Mouse (Mus musculus): ENCODE results near the gene Fahd2a. TPM values are rescaled to one million over a fixed set of nuclear protein-coding genes. Genes with fewer than 3 reads are reported as not detected.

The Fahd2a gene
- total and polyA plus RNA-seq, 2 experiments: 18.5 to 21.5 TPM

GRCm38 (mm10) chr2:127430238-127430637, 14.1 kb downstream of the Fahd2a start:
- Histone ChIP-seq H3K36me3 (ENCODE audit: control insufficient read depth, insufficient read depth, low read length) (no peaks in the 10 kb centered on the region), H3K79me2 (ENCODE audit: control insufficient read depth, insufficient read depth, low read length) (no peaks in the 10 kb centered on the region), H3K4me1 (ENCODE audit: control insufficient read depth, insufficient read depth, low read length) (no peaks in the 10 kb centered on the region), H3K9ac (ENCODE audit: low read depth, low read length) (no peak overlapping the region), H3K27me3 (ENCODE audit: control insufficient read depth, insufficient read depth, low read length) (no peaks in the 10 kb centered on the region), H3K4me3 (ENCODE audit: insufficient read depth, low read depth, low read length) (no peak overlapping the region), H3K27ac (replicated peaks; ENCODE audit: insufficient read depth, low read depth, low read length) (no peak overlapping the region)
- 5% methylated on average over 3 of the region's 3 CpGs for WGBS
- DNase-seq (ENCODE audit: extremely low read depth, low read depth, low spot score): peak; percentile 59
- no peak for TF ChIP-seq POLR2A (IDR thresholded peaks at IDR 0.05; ENCODE audit: extremely low read depth, insufficient read depth, low read length)
- TF ChIP-seq CTCF (IDR thresholded peaks at IDR 0.05; ENCODE audit: low read depth, low read length): peak; percentile 57; the same call in 1 of the 2 replicates

DNA sequence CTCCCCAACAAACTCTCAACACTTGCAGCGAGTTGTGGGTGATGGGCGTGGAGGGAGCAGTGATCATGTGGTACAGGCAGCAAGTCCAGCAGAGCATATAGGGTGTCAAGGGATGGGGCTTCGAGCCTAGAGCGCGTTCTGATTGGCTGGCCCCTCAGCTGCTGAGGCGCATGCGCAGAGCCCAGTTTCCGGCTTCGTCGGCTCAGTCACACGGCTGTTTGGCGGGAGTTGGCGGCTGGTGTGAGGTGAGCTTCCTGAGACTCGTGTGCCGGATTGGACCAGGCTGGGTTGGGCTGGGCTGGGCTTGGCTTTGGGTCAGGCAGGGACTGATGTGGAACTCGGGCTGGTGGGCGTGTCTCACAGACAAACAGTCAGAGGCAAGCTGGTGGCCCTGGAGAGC, 19.4 kb downstream of the Fahd2a start, which contains the start of gene Gpat2:
Gene Gpat2 (plus strand): TSS at position 223 of the 400 bp plus-strand sequence.
- H3K27me3 ChIP-seq (ENCODE audit: control insufficient read depth, insufficient read depth, low read length): no peaks in the 10 kb centered on the region
- H3K36me3 ChIP-seq (ENCODE audit: control insufficient read depth, insufficient read depth, low read length): no peaks in the 10 kb centered on the region
- H3K4me3 ChIP-seq (ENCODE audit: insufficient read depth, low read depth, low read length): no peak within 1 kb of the TSS
- no peak within 1 kb of the TSS for H3K9ac ChIP-seq (ENCODE audit: low read depth, low read length)
- H3K4me1 ChIP-seq (ENCODE audit: control insufficient read depth, insufficient read depth, low read length): no peaks in the 10 kb centered on the region
- DNase-seq (ENCODE audit: extremely low read depth, low read depth, low spot score): no peak
- no peaks in the 10 kb centered on the region for H3K79me2 ChIP-seq (ENCODE audit: control insufficient read depth, insufficient read depth, low read length)
- H3K27ac ChIP-seq (replicated peaks; ENCODE audit: insufficient read depth, low read depth, low read length): no peak within 1 kb of the TSS
- TF ChIP-seq CTCF (IDR thresholded peaks at IDR 0.05; ENCODE audit: low read depth, low read length) (no peak), POLR2A (IDR thresholded peaks at IDR 0.05; ENCODE audit: extremely low read depth, insufficient read depth, low read length) (no peak)
- 83% methylated on average over 17 of the region's 17 CpGs for WGBS

DNA sequence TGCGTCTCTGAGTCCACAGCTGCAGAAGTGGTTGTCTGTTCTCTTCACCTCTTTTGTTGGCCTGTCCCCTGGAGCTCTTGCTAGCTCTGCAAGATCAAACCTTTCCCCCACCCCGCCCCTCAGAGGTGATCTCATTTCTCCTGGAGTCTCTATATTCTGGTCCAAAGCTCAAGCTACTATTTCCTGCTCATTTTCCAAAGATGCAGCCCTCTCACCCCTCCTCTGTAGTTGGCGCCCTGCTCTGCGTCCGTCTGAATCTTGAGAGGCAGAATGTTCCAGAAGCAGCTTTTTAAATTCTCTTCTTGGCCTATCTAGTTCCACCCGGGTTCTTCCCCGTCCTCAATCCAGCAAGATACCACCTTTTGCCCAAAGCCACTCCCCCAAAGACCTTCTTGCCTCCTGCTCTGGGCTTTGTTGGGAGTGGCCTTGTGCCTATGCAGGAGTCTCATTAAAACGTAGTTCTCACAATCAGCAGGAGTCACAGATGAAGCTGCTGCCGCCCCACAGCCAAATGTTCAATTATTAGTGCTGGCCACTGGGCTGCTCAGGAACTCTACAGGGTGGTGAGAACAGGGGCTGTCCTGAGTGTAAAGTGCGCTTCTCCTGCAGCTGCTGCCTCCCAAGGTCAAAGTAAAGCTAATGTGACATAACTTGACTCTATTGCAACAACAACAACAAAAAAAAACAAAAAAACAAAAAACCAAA, 25.9 kb downstream of the Fahd2a start:
- no peaks in the 10 kb centered on the region for H3K27me3 ChIP-seq (ENCODE audit: control insufficient read depth, insufficient read depth, low read length)
- no peak overlapping the region for H3K4me3 ChIP-seq (ENCODE audit: insufficient read depth, low read depth, low read length)
- no peak overlapping the region for H3K27ac ChIP-seq (replicated peaks; ENCODE audit: insufficient read depth, low read depth, low read length)
- no peaks in the 10 kb centered on the region for H3K79me2 ChIP-seq (ENCODE audit: control insufficient read depth, insufficient read depth, low read length)
- H3K4me1 ChIP-seq (ENCODE audit: control insufficient read depth, insufficient read depth, low read length): no peaks in the 10 kb centered on the region
- no peaks in the 10 kb centered on the region for H3K36me3 ChIP-seq (ENCODE audit: control insufficient read depth, insufficient read depth, low read length)
- no peak for TF ChIP-seq POLR2A (IDR thresholded peaks at IDR 0.05; ENCODE audit: extremely low read depth, insufficient read depth, low read length)
- TF ChIP-seq CTCF (IDR thresholded peaks at IDR 0.05; ENCODE audit: low read depth, low read length): no peak
- H3K9ac ChIP-seq (ENCODE audit: low read depth, low read length): no peak overlapping the region
- no peak for DNase-seq (ENCODE audit: extremely low read depth, low read depth, low spot score)
- WGBS: 75% methylated on average over 10 of the region's 10 CpGs

- no peaks in the 10 kb centered on the region for H3K36me3 ChIP-seq (ENCODE audit: control insufficient read depth, insufficient read depth, low read length)
- no peak for TF ChIP-seq CTCF (IDR thresholded peaks at IDR 0.05; ENCODE audit: low read depth, low read length)
- H3K4me3 ChIP-seq (ENCODE audit: insufficient read depth, low read depth, low read length): no peak overlapping the region
- DNase-seq (ENCODE audit: extremely low read depth, low read depth, low spot score): no peak
- WGBS: 86% methylated on average over 3 of the region's 3 CpGs
- no peaks in the 10 kb centered on the region for H3K4me1 ChIP-seq (ENCODE audit: control insufficient read depth, insufficient read depth, low read length)
- no peaks in the 10 kb centered on the region for H3K27me3 ChIP-seq (ENCODE audit: control insufficient read depth, insufficient read depth, low read length)
- H3K27ac ChIP-seq (replicated peaks; ENCODE audit: insufficient read depth, low read depth, low read length): no peak overlapping the region
- H3K79me2 ChIP-seq (ENCODE audit: control insufficient read depth, insufficient read depth, low read length): no peaks in the 10 kb centered on the region
- H3K9ac ChIP-seq (ENCODE audit: low read depth, low read length): no peak overlapping the region
Measured at GRCm38 (mm10) chr2:127416706-127417105, 27.7 kb downstream of the Fahd2a start.

DNA sequence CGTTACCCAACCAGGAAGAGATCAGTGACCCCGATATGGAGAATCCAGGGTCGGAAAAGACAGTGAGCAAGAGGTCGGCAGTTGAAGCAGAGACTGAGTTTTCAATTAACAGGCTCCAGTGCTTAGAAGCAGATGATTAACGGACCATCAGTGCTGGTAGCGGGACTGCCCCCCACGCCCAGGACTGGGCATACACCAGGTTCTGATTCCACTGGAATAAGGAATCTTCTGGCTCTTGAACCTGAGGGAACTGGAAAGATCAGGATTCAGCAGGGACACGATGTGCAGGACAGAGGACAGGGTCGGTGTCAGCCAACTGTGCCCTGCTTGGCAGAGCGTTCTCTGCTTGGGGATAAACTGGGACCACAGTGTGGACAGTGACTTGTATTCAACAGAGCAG, 28.6 kb downstream of the Fahd2a start:
- H3K27me3 ChIP-seq (ENCODE audit: control insufficient read depth, insufficient read depth, low read length): no peaks in the 10 kb centered on the region
- 34% methylated on average over 10 of the region's 10 CpGs for WGBS
- H3K79me2 ChIP-seq (ENCODE audit: control insufficient read depth, insufficient read depth, low read length): no peaks in the 10 kb centered on the region
- no peak overlapping the region for H3K4me3 ChIP-seq (ENCODE audit: insufficient read depth, low read depth, low read length)
- no peaks in the 10 kb centered on the region for H3K36me3 ChIP-seq (ENCODE audit: control insufficient read depth, insufficient read depth, low read length)
- no peak overlapping the region for H3K27ac ChIP-seq (replicated peaks; ENCODE audit: insufficient read depth, low read depth, low read length)
- TF ChIP-seq CTCF (IDR thresholded peaks at IDR 0.05; ENCODE audit: low read depth, low read length) (no peak), POLR2A (IDR thresholded peaks at IDR 0.05; ENCODE audit: extremely low read depth, insufficient read depth, low read length) (no peak)
- no peaks in the 10 kb centered on the region for H3K4me1 ChIP-seq (ENCODE audit: control insufficient read depth, insufficient read depth, low read length)
- peak; percentile 35 for DNase-seq (ENCODE audit: extremely low read depth, low read depth, low spot score)
- no peak overlapping the region for H3K9ac ChIP-seq (ENCODE audit: low read depth, low read length)

DNA sequence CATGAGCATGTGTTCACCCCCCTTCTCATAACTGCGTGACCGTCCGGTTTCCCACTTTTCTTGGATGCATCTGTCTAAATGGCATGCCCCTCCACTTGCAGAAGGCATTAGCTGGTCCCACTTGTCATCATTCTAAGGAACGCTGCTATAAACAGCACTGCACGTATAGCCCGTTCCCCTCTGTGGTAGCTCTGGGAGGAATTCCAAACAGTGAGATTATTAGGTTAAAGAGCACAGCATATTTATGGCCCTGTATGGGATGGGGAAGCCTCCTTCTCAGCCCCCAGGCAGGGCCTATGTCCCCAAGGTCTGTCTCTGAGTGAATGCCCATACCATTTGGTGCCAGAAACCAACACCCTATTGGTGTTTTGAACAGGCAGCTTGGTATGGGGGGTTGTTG, 33.2 kb downstream of the Fahd2a start:
- Histone ChIP-seq H3K27me3 (ENCODE audit: control insufficient read depth, insufficient read depth, low read length) (no peaks in the 10 kb centered on the region), H3K4me3 (ENCODE audit: insufficient read depth, low read depth, low read length) (no peak overlapping the region), H3K9ac (ENCODE audit: low read depth, low read length) (no peak overlapping the region), H3K36me3 (ENCODE audit: control insufficient read depth, insufficient read depth, low read length) (no peaks in the 10 kb centered on the region), H3K79me2 (ENCODE audit: control insufficient read depth, insufficient read depth, low read length) (no peaks in the 10 kb centered on the region), H3K4me1 (ENCODE audit: control insufficient read depth, insufficient read depth, low read length) (no peaks in the 10 kb centered on the region), H3K27ac (replicated peaks; ENCODE audit: insufficient read depth, low read depth, low read length) (no peak overlapping the region)
- TF ChIP-seq POLR2A (IDR thresholded peaks at IDR 0.05; ENCODE audit: extremely low read depth, insufficient read depth, low read length): no peak
- DNase-seq (ENCODE audit: extremely low read depth, low read depth, low spot score): no peak
- WGBS: 92% methylated on average over 6 of the region's 6 CpGs
